Mouse (Mus musculus): ENCODE results near the gene Nmu. TPM values are rescaled to one million over a fixed set of nuclear protein-coding genes. Genes with fewer than 3 reads are reported as not detected.
A peak's percentile ranks its signal among the peaks of the same experiment; 100 is the strongest.

The Nmu gene
- polyA plus RNA-seq, 1 experiment from 2014 or later: 0.56 TPM

- Histone ChIP-seq H3K4me2 (no peak overlapping the region), H3K36me3 (no peaks in the 10 kb centered on the region), H3K9me3 (no peaks in the 10 kb centered on the region), H3K27ac (no peak overlapping the region), H3K4me3 (no peak overlapping the region), H3K27me3 (no peaks in the 10 kb centered on the region), H3K9ac (no peak overlapping the region), H3K4me1 (replicated peaks) (no peaks in the 10 kb centered on the region)
- ATAC-seq (ENCODE audit: low FRiP score): no peak
- 52% methylated on average over 7 of the region's 7 CpGs for WGBS
Observed at GRCm38 (mm10) chr5:76351953-76352611, 11.5 kb downstream of the Nmu start.

DNA sequence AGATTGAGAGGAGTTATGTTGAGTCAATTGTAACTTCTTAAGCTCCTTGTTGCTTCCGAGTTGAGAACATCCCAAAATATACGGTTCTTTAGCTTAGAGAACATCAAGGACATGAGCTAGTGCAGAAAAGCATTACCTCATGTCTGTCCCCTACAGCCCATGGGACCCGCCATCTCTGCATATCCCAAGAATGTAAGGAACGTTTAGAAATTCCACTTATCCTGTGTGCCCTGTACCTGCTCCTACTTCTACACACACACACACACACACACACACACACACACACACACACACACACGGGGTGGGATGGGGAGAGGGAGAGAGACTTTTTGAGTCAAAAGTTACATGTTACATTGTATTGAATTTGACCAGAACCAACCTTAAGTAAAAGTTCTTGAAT lies 12.1 kb downstream of the Nmu start:
- Histone ChIP-seq H3K9me3 (no peaks in the 10 kb centered on the region), H3K4me2 (no peak overlapping the region), H3K4me3 (no peak overlapping the region), H3K27ac (no peak overlapping the region), H3K4me1 (replicated peaks) (no peaks in the 10 kb centered on the region), H3K9ac (no peak overlapping the region), H3K27me3 (no peaks in the 10 kb centered on the region), H3K36me3 (no peaks in the 10 kb centered on the region)
- ATAC-seq (ENCODE audit: low FRiP score): no peak
- WGBS: 87% methylated on average over 5 of the region's 5 CpGs

DNA sequence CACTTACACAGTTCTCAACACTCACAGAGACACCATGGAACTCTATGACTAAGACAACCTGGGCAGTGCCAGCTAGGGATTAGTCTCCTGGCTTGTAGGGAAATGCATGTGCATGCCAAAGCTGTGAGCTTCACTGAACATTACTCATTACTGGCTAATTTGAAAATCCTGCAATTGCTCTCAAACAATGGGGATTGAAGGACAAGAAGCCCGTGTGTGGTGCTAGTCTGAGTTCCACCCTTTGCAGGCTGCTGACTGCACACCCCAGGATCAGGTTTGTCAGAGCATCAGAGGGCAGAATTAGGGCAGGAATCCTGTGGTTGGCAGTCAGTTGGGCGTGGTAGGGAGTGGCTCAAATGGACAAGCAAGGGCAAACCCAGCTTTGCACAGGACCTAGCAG lies 17.5 kb downstream of the Nmu start:
- H3K27me3 ChIP-seq: no peaks in the 10 kb centered on the region
- no peaks in the 10 kb centered on the region for H3K9me3 ChIP-seq
- no peak overlapping the region for H3K9ac ChIP-seq
- no peak for ATAC-seq (ENCODE audit: low FRiP score)
- no peak overlapping the region for H3K4me3 ChIP-seq
- no peak overlapping the region for H3K4me2 ChIP-seq
- no peaks in the 10 kb centered on the region for H3K36me3 ChIP-seq
- H3K4me1 ChIP-seq (replicated peaks): no peaks in the 10 kb centered on the region
- no peak overlapping the region for H3K27ac ChIP-seq
- WGBS: 65% methylated on average over 2 of the region's 2 CpGs

DNA sequence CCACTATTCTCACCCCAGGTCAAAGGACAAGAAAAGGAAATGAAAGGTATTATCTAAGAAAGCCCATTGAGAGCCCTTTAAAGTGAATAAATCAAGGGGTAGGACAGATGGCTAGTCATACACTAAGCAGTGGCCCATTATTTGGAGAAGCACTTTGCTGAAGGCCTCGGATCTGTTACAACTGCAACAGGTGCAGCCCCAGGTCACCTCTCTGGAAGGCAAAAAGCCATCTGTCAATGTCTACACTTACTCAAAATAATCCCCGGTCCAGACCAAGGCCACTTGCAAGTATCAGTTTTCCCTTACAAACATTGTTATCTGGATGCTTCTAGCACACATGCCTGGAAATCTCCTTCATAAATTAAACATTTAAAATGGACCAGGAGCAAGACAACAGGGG lies 22.7 kb downstream of the Nmu start:
- H3K4me2 ChIP-seq: no peak overlapping the region
- H3K27me3 ChIP-seq: no peaks in the 10 kb centered on the region
- WGBS: 78% methylated on average over 2 of the region's 2 CpGs
- H3K9me3 ChIP-seq: no peaks in the 10 kb centered on the region
- H3K4me3 ChIP-seq: no peak overlapping the region
- ATAC-seq (ENCODE audit: low FRiP score): no peak
- no peak overlapping the region for H3K27ac ChIP-seq
- no peaks in the 10 kb centered on the region for H3K4me1 ChIP-seq (replicated peaks)
- no peaks in the 10 kb centered on the region for H3K36me3 ChIP-seq
- H3K9ac ChIP-seq: no peak overlapping the region

DNA sequence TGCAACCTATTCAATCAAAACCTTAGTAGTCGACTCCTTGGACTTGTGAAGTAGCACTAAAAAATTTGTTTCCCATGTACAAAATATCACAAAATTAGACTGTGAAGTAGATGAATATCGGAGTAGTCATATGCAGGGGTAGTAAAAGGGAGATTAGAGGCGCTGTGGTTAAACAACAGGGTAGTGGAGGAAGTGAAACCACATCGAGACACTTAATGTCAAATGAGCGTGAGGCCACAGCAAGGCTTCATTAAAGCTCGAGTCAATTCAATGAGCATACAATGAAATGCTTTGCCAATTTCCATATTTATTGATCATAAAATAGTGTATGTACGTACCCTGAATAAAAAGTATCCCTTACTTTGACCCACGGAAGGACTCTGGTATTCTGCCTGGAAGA lies 26.5 kb downstream of the Nmu start:
- H3K9me3 ChIP-seq: no peaks in the 10 kb centered on the region
- H3K27me3 ChIP-seq: no peaks in the 10 kb centered on the region
- H3K4me3 ChIP-seq: no peak overlapping the region
- WGBS: 86% methylated on average over 8 of the region's 8 CpGs
- no peak overlapping the region for H3K27ac ChIP-seq
- no peaks in the 10 kb centered on the region for H3K4me1 ChIP-seq (replicated peaks)
- no peaks in the 10 kb centered on the region for H3K36me3 ChIP-seq
- no peak overlapping the region for H3K9ac ChIP-seq
- no peak overlapping the region for H3K4me2 ChIP-seq
- ATAC-seq (ENCODE audit: low FRiP score): no peak

DNA sequence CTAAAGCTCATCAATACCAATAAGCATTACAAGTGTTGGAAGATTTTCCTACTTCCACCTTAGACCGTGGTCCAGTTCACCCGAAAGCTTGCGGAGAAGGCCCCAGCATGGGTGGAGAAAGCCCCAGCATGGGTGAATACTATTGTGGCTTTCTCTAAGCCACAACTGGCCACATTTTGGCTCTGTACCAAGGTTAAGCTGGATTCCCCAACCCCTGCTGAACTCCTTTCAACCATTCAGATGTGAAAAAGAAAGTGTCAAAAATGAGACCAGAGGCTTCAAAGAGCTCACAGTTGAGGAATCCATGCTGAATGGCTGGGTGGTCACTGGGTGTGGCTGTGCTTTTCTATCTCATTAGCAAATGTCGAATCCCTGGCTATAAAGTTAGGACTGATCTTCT lies 29.8 kb downstream of the Nmu start:
- H3K4me3 ChIP-seq: no peak overlapping the region
- no peaks in the 10 kb centered on the region for H3K36me3 ChIP-seq
- no peaks in the 10 kb centered on the region for H3K27me3 ChIP-seq
- WGBS: 78% methylated on average over 4 of the region's 4 CpGs
- H3K9me3 ChIP-seq: no peaks in the 10 kb centered on the region
- no peak overlapping the region for H3K27ac ChIP-seq
- ATAC-seq (ENCODE audit: low FRiP score): no peak
- no peaks in the 10 kb centered on the region for H3K4me1 ChIP-seq (replicated peaks)
- H3K9ac ChIP-seq: no peak overlapping the region
- H3K4me2 ChIP-seq: no peak overlapping the region

- H3K27ac ChIP-seq: no peak within 1 kb of the TSS
- H3K4me1 ChIP-seq (replicated peaks): no peaks in the 10 kb centered on the region
- no peaks in the 10 kb centered on the region for H3K9me3 ChIP-seq
- H3K4me3 ChIP-seq: no peak within 1 kb of the TSS
- no peak within 1 kb of the TSS for H3K4me2 ChIP-seq
- 92% methylated on average over 7 of the region's 7 CpGs for WGBS
- H3K9ac ChIP-seq: no peak within 1 kb of the TSS
- no peaks in the 10 kb centered on the region for H3K27me3 ChIP-seq
- H3K36me3 ChIP-seq: no peaks in the 10 kb centered on the region
- ATAC-seq (ENCODE audit: low FRiP score): no peak
Observed at GRCm38 (mm10) chr5:76330953-76331352, 32.6 kb downstream of the Nmu start, which contains the start of gene Pdcl2. Pdcl2 (minus strand) TSS chr5:76331156.

GRCm38 (mm10) chr5:76327296-76327695 lies 36.3 kb downstream of the Nmu start:
- H3K4me1 ChIP-seq (replicated peaks): no peaks in the 10 kb centered on the region
- H3K4me3 ChIP-seq: no peak overlapping the region
- H3K9me3 ChIP-seq: no peaks in the 10 kb centered on the region
- no peak for ATAC-seq (ENCODE audit: low FRiP score)
- no peaks in the 10 kb centered on the region for H3K27me3 ChIP-seq
- WGBS: 72% methylated on average over 2 of the region's 2 CpGs
- H3K27ac ChIP-seq: no peak overlapping the region
- H3K4me2 ChIP-seq: no peak overlapping the region
- H3K36me3 ChIP-seq: no peaks in the 10 kb centered on the region
- H3K9ac ChIP-seq: no peak overlapping the region

DNA sequence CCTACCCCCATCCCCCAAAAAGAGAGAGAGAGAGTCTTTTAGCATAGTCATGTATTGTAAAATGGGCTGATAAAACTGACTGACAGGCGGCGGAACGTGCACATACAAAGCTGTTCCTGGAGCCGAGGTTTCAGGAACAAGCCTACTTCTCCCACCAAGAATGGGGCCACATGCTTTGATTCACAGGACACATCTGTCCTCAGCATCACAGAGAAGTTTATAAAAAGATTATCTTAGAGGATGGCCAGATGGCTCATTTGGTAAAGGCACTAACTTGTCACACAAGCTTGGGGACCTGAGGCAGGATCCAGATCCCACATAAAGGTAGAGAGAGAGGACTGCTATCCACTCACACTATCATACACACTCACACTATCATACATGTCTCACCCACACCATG lies 38.5 kb downstream of the Nmu start:
- Histone ChIP-seq H3K9ac (no peak overlapping the region), H3K9me3 (no peaks in the 10 kb centered on the region), H3K27ac (no peak overlapping the region), H3K4me1 (replicated peaks) (peaks cover 5% of the 10 kb centered on the region; the same call in 1 of the 2 replicates), H3K4me2 (no peak overlapping the region), H3K4me3 (no peak overlapping the region), H3K36me3 (no peaks in the 10 kb centered on the region), H3K27me3 (no peaks in the 10 kb centered on the region)
- no peak for ATAC-seq (ENCODE audit: low FRiP score)
- WGBS: 94% methylated on average over 4 of the region's 4 CpGs

DNA sequence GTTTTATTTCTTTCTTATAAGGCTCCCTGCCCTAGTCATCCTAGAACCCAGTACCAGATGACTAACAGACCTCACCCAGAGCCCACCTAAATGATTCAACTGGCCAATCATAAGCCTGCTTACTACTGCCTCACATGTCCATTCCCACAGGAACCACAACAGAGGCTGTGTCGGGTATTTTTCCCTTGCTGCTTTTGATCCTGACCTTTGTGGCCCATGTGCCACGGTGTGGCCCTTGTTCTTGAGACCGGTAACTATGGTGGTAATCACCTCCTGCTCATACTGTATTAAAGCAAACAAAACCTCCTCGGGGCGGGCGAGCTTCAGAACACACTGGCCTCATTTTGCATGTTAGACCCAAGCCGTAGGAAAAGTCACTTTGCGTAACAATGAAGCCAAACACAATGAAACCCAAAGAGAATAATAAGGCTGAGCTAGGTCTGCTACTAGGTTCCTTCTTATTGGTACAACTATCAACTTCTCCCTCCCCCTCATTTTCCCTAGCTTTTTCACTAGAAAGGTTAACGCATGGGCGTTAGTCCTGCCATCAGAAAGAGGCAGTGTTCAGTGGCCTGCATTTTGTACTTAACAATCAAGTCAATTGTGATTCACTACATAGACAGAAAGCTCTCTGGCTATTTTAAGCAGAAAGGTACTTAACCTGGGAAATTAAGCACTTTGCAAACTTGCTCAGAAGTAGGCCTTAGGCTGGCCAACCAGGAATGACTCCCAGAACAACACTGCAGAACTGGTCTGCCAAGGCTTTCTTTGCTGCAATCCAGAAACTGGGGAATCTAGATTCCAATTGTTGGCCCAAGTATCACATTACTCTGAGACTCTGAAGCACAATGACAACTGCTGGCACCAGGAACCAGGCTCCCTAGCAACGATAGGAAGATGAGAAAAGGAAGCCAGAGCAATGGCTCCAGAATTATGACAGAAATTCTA lies 42.1 kb downstream of the Nmu start:
- no peaks in the 10 kb centered on the region for H3K36me3 ChIP-seq
- peaks cover 5% of the 10 kb centered on the region; the same call in 1 of the 2 replicates for H3K4me1 ChIP-seq (replicated peaks)
- H3K27ac ChIP-seq: no peak overlapping the region
- ATAC-seq (ENCODE audit: low FRiP score): no peak
- no peaks in the 10 kb centered on the region for H3K27me3 ChIP-seq
- no peak overlapping the region for H3K9ac ChIP-seq
- no peak overlapping the region for H3K4me3 ChIP-seq
- no peak overlapping the region for H3K4me2 ChIP-seq
- no peaks in the 10 kb centered on the region for H3K9me3 ChIP-seq
- 12% methylated on average over 11 of the region's 11 CpGs for WGBS

DNA sequence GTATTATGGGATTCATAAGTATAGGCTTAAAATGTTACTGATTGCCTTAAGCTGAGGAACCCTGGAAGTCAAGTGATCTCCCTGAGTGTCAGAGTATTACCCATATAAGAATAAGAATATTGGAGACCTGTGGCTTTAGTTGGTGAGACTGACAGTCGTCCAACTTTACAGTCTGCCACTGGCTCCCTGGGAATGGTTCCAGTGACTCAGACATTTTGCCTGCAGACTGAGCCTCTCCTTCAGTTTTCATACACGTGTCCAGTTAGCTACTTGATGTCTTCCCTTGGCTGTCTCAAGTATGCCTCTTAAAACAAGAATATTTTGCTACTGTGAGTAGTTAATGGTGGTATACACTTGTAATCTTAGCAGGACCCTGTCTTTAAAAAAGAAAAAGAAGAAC lies 55.4 kb downstream of the Nmu start:
- H3K4me1 ChIP-seq (replicated peaks): peaks cover 8% of the 10 kb centered on the region
- H3K4me2 ChIP-seq: no peak overlapping the region
- WGBS: 74% methylated on average over 2 of the region's 2 CpGs
- H3K9ac ChIP-seq: no peak overlapping the region
- ATAC-seq (ENCODE audit: low FRiP score): no peak
- no peaks in the 10 kb centered on the region for H3K36me3 ChIP-seq
- no peaks in the 10 kb centered on the region for H3K27me3 ChIP-seq
- no peaks in the 10 kb centered on the region for H3K9me3 ChIP-seq
- H3K27ac ChIP-seq: no peak overlapping the region
- no peak overlapping the region for H3K4me3 ChIP-seq

DNA sequence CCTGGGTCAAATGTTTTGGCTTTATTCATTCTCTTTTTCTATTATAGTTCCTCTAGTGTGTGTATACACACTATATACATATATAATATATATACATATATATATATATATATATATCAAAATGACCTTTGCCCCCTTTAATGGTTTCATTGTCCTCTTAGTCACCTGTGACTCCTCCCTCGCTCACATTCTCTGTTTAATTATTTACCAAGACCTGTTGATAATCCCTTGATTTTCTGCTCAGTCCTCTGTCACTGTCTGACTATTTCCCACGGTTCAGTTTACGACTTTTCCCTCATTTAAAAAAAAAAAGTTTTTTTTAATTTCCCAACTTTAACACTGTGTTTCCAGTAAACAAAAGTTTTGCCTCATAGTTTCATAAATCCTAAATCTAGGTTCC lies 57.3 kb downstream of the Nmu start:
- Histone ChIP-seq H3K27ac (no peak overlapping the region), H3K27me3 (no peaks in the 10 kb centered on the region), H3K9me3 (no peaks in the 10 kb centered on the region), H3K4me3 (no peak overlapping the region), H3K4me2 (peak overlapping the region; percentile 84; the same call in 1 of the 2 replicates), H3K9ac (no peak overlapping the region), H3K36me3 (no peaks in the 10 kb centered on the region), H3K4me1 (replicated peaks) (peaks cover 24% of the 10 kb centered on the region)
- ATAC-seq (ENCODE audit: low FRiP score): no peak
- 57% methylated on average over 3 of the region's 3 CpGs for WGBS

Data from hindbrain, embryonic 13.5 days (tissue).